Mouse (Mus musculus) ES-Bruce4 (cell line): Measurements from ENCODE around the gene Paxx. TPM values are rescaled to one million over a fixed set of nuclear protein-coding genes. Genes with fewer than 3 reads are reported as not detected.

Experiments used
- H3K27ac ChIP-seq: 2 replicates; pipeline ENCODE4 v1.5.1; 2012; ENCODE audit warnings: low read length, inconsistent platforms; ENCODE audit not compliant: insufficient read depth
- H3K27me3 ChIP-seq: 2 replicates; pipeline ENCODE4 v1.6.1; 2012; ENCODE audit warnings: mild to moderate bottlenecking, low read length, inconsistent platforms; ENCODE audit not compliant: control insufficient read depth, poor library complexity, insufficient read depth, severe bottlenecking
- H3K36me3 ChIP-seq: 2 replicates; pipeline ENCODE4 v1.6.1; 2012; ENCODE audit warnings: inconsistent platforms, mild to moderate bottlenecking, low read length, moderate library complexity; ENCODE audit not compliant: control insufficient read depth, poor library complexity, insufficient read depth, severe bottlenecking
- H3K4me1 ChIP-seq: one replicate; pipeline ENCODE4 v1.8.1; 2011; ENCODE audit warnings: low read length; ENCODE audit not compliant: control insufficient read depth, insufficient read depth
- H3K4me3 ChIP-seq: 2 replicates; pipeline ENCODE4 v1.5.1; 2011; ENCODE audit warnings: low read depth, mild to moderate bottlenecking, low read length
- H3K9ac ChIP-seq: 2 replicates; pipeline ENCODE4 v1.6.1; 2012; ENCODE audit warnings: low read depth, mild to moderate bottlenecking, inconsistent platforms; ENCODE audit not compliant: poor library complexity, severe bottlenecking
- H3K9me3 ChIP-seq: replicated peaks from 2 replicates; pipeline ENCODE4 v1.6.1; 2012; ENCODE audit warnings: mild to moderate bottlenecking, low read length, inconsistent platforms; ENCODE audit not compliant: control insufficient read depth, poor library complexity, insufficient read depth, severe bottlenecking
- CTCF ChIP-seq: IDR thresholded peaks from one replicate; pipeline ENCODE4 v1.8.1; 2011; ENCODE audit warnings: low read depth, low read length
- EP300 ChIP-seq: IDR thresholded peaks from 2 replicates; pipeline ENCODE4 v1.6.1; 2011; ENCODE audit warnings: low read depth, low read length; ENCODE audit not compliant: insufficient read depth
- POLR2A ChIP-seq: IDR thresholded peaks from one replicate; pipeline ENCODE4 v1.8.1; 2011; ENCODE audit warnings: low read length; ENCODE audit not compliant: insufficient read depth
- polyA plus RNA-seq: library from polyadenylated mRNA; stranded (reverse); fragments of >200 nt; gene quantifications from 2 replicates; pipeline ENCODE4 v1.2.4, GENCODE M21; 2011; ENCODE audit warnings: low read depth; ENCODE audit not compliant: missing spikeins, insufficient read depth, insufficient read length

The Paxx gene
- polyA plus RNA-seq, 1 experiment, result 3.7 TPM

DNA sequence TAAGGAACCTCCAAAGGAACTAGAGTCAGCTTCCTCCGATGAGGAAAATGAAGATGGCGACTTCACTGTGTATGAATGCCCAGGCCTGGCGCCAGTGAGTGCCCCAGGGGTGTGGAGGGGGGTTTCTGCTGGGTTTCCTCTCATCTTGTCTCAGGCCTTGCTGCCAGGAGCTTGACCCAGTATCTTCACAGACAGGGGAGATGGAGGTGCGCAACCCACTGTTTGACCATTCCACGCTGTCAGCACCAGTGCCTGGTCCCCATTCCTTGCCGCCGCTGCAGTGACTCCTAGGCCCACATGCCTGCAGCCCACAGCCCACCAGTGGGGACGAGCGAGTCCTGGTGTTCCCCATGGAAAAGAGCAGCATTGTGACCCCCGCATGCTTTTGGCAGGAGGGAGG is 52.0 kb downstream of the Paxx start:
- H3K27ac ChIP-seq, result no peak overlapping the region
- no peaks in the 10 kb centered on the region for H3K27me3 ChIP-seq
- H3K9ac ChIP-seq, result no peak overlapping the region
- H3K4me1 ChIP-seq, result no peaks in the 10 kb centered on the region
- no peak for TF ChIP-seq POLR2A
- no peak for TF ChIP-seq CTCF
- TF ChIP-seq EP300, result no peak
- H3K36me3 ChIP-seq, result 0 out of 2 replicates have a peak, but pooled peaks cover 3% of the 10 kb centered on the region
- H3K9me3 ChIP-seq, result no peaks in the 10 kb centered on the region
- H3K4me3 ChIP-seq, result no peak overlapping the region

Other genes starting within 250 kb of the Paxx start
- 36.1 and 41.0 TPM in 2 replicates for gene Nelfb, start 249.6 kb downstream of the Paxx start, polyA plus RNA-seq
- not detected in 2 replicates for gene Stpg3, start 246.5 kb downstream of the Paxx start, polyA plus RNA-seq
- gene Fam166a, start 242.3 kb downstream of the Paxx start, polyA plus RNA-seq, result 1.8 TPM in 1 of 2 replicates, not detected in the other
- 605 and 629 TPM in 2 replicates for gene Tubb4b, start 236.4 kb downstream of the Paxx start, polyA plus RNA-seq
- gene Slc34a3, start 226.7 kb downstream of the Paxx start, polyA plus RNA-seq, result 1.0 and 1.1 TPM in 2 replicates
- 0.55 TPM in 1 of 2 replicates, not detected in the other for gene Rnf224, start 224.3 kb downstream of the Paxx start, polyA plus RNA-seq
- 7.3 and 11.3 TPM in 2 replicates for gene Rnf208, start 218.8 kb downstream of the Paxx start, polyA plus RNA-seq
- not detected in 2 replicates for gene Cysrt1, start 218.6 kb downstream of the Paxx start, polyA plus RNA-seq
- gene AL732309.1, start 214.2 kb downstream of the Paxx start, polyA plus RNA-seq, result not detected in 2 replicates
- gene Tmem203, start 205.7 kb downstream of the Paxx start, polyA plus RNA-seq, result 7.6 and 7.7 TPM in 2 replicates
- gene Tprn, start 198.5 kb downstream of the Paxx start, polyA plus RNA-seq, result 12.3 and 16.9 TPM in 2 replicates
- gene Ssna1, start 188.7 kb downstream of the Paxx start, polyA plus RNA-seq, result 47.4 and 49.1 TPM in 2 replicates
- 72.4 and 76.0 TPM in 2 replicates for gene Anapc2, start 188.6 kb downstream of the Paxx start, polyA plus RNA-seq
- not detected in 2 replicates for gene Tmem210, start 172.9 kb downstream of the Paxx start, polyA plus RNA-seq
- not detected in 2 replicates for gene Lrrc26, start 171.2 kb downstream of the Paxx start, polyA plus RNA-seq
- 2.7 and 4.2 TPM in 2 replicates for gene Grin1, start 141.9 kb downstream of the Paxx start, polyA plus RNA-seq
- 45.6 and 57.3 TPM in 2 replicates for gene Man1b1, start 128.8 kb downstream of the Paxx start, polyA plus RNA-seq
- 27.8 and 29.4 TPM in 2 replicates for gene Dpp7, start 104.7 kb downstream of the Paxx start, polyA plus RNA-seq
- 49.8 and 51.1 TPM in 2 replicates for gene Uap1l1, start 95.4 kb downstream of the Paxx start, polyA plus RNA-seq
- 19.2 and 22.4 TPM in 2 replicates for gene Sapcd2, start 88.8 kb downstream of the Paxx start, polyA plus RNA-seq
- 4.2 and 5.6 TPM in 2 replicates for gene Entpd2, start 65.2 kb downstream of the Paxx start, polyA plus RNA-seq
- 29.7 and 40.9 TPM in 2 replicates for gene Npdc1, start 61.7 kb downstream of the Paxx start, polyA plus RNA-seq
- not detected in 2 replicates for gene Fut7, start 37.8 kb downstream of the Paxx start, polyA plus RNA-seq
- gene Abca2, start 32.4 kb downstream of the Paxx start, polyA plus RNA-seq, result 14.0 and 14.2 TPM in 2 replicates
- not detected in 2 replicates for gene Clic3, start 4.3 kb downstream of the Paxx start, polyA plus RNA-seq
- gene Ptgds, start 9.0 kb upstream of the Paxx start, polyA plus RNA-seq, result 0.57 TPM in 1 of 2 replicates, not detected in the other
- not detected in 2 replicates for gene Lcn12, start 32.8 kb upstream of the Paxx start, polyA plus RNA-seq
- gene Fbxw5, start 39.7 kb upstream of the Paxx start, polyA plus RNA-seq, result 16.4 and 18.4 TPM in 2 replicates
- gene C8g, start 40.6 kb upstream of the Paxx start, polyA plus RNA-seq, result 3.5 and 4.9 TPM in 2 replicates
- 9.4 and 9.8 TPM in 2 replicates for gene Traf2, start 85.8 kb upstream of the Paxx start, polyA plus RNA-seq
- 107 and 122 TPM in 2 replicates for gene Edf1, start 96.8 kb upstream of the Paxx start, polyA plus RNA-seq
- 0.65 and 3.7 TPM in 2 replicates for gene Mamdc4, start 113.8 kb upstream of the Paxx start, polyA plus RNA-seq
- gene Phpt1, start 114.1 kb upstream of the Paxx start, polyA plus RNA-seq, result 37.0 and 47.9 TPM in 2 replicates
- 0.55 and 0.70 TPM in 2 replicates for gene Ajm1, start 120.7 kb upstream of the Paxx start, polyA plus RNA-seq
- 72.5 and 80.2 TPM in 2 replicates for gene Rabl6, start 147.4 kb upstream of the Paxx start, polyA plus RNA-seq
- not detected in 2 replicates for gene Ccdc183, start 156.6 kb upstream of the Paxx start, polyA plus RNA-seq
- 12.3 and 13.4 TPM in 2 replicates for gene Tmem141, start 160.9 kb upstream of the Paxx start, polyA plus RNA-seq
- gene Fcna, start 166.9 kb upstream of the Paxx start, polyA plus RNA-seq, result not detected in 2 replicates
- gene Lcn8, start 192.0 kb upstream of the Paxx start, polyA plus RNA-seq, result not detected in 2 replicates
- gene Lcn5, start 196.9 kb upstream of the Paxx start, polyA plus RNA-seq, result not detected in 2 replicates
- not detected in 2 replicates for gene Lcn6, start 215.7 kb upstream of the Paxx start, polyA plus RNA-seq
- gene Lcn10, start 221.6 kb upstream of the Paxx start, polyA plus RNA-seq, result not detected in 2 replicates
- not detected in 2 replicates for gene Obp2a, start 238.9 kb upstream of the Paxx start, polyA plus RNA-seq
- gene Bmyc, start 245.6 kb upstream of the Paxx start, polyA plus RNA-seq, result 10.5 and 17.0 TPM in 2 replicates